Mouse (Mus musculus) heart, postnatal 0 days (tissue): Measurements from ENCODE around the gene Blcap. TPM values are rescaled to one million over a fixed set of nuclear protein-coding genes. Genes with fewer than 3 reads are reported as not detected.

ENCODE experiments used
- ATAC-seq: fragments of 200-750 bp; cut with Nextera tagmentation; 2 replicates; pipeline ENCODE4 v1.8.0; 2017; ENCODE audit warnings: low read depth, moderate number of reproducible peaks, moderate library complexity; ENCODE audit not compliant: insufficient read depth
- DNase-seq: peaks from one replicate; pipeline ENCODE4 v3.0.0-alpha.2; 2016; ENCODE audit warnings: low spot score
- H3K27ac ChIP-seq: fragments of 300-500 bp; sonication (generic); 2 replicates; pipeline ENCODE4 v1.5.1; 2014; ENCODE audit warnings: low read depth, mild to moderate bottlenecking
- H3K27me3 ChIP-seq: fragments of 300-500 bp; sonication (generic); 2 replicates; pipeline ENCODE4 v1.6.1; 2014; ENCODE audit warnings: low read length, mixed read lengths; ENCODE audit not compliant: control insufficient read depth, insufficient read depth
- H3K36me3 ChIP-seq: fragments of 300-500 bp; sonication (generic); replicated peaks from 2 replicates; pipeline ENCODE4 v1.6.1; 2014; ENCODE audit warnings: low read length, mixed read lengths; ENCODE audit not compliant: control insufficient read depth, insufficient read depth
- H3K4me1 ChIP-seq: fragments of 300-500 bp; sonication (generic); 2 replicates; pipeline ENCODE4 v1.6.1; 2014; ENCODE audit warnings: antibody characterized with exemption; ENCODE audit not compliant: control insufficient read depth, insufficient read depth
- H3K4me2 ChIP-seq: fragments of 300-500 bp; sonication (generic); 2 replicates; pipeline ENCODE4 v1.6.1; 2014; ENCODE audit warnings: low read depth, mild to moderate bottlenecking, low read length, moderate library complexity
- H3K4me3 ChIP-seq: fragments of 300-500 bp; sonication (generic); 2 replicates; pipeline ENCODE4 v1.5.1; 2014; ENCODE audit warnings: low read depth, low read length
- H3K9ac ChIP-seq: fragments of 300-500 bp; sonication (generic); replicated peaks from 2 replicates; pipeline ENCODE4 v1.6.1; 2014; ENCODE audit warnings: low read depth, low read length, mixed read lengths
- H3K9me3 ChIP-seq: fragments of 300-500 bp; sonication (generic); replicated peaks from 2 replicates; pipeline ENCODE4 v1.6.1; 2016; ENCODE audit warnings: low read length; ENCODE audit not compliant: control insufficient read depth
- CTCF ChIP-seq: IDR thresholded peaks from 2 replicates; pipeline ENCODE4 v1.5.1; 2016; ENCODE audit warnings: antibody characterized with exemption, control low read depth, low read depth
- EP300 ChIP-seq: IDR thresholded peaks from 2 replicates; pipeline ENCODE4 v1.6.1; 2016; ENCODE audit warnings: antibody characterized with exemption, low read depth
- WGBS: fragments of 180-500 bp; shearing (Covaris S2); extraction: QIAGEN DNeasy Blood & Tissue Kit; methylation state at CpG from one replicate; pipeline ENCODE4 v1.1.7; 2014; 5-methylcytosine and 5-hydroxymethylcytosine counted together
- polyA plus RNA-seq: library from polyadenylated mRNA; unstranded; fragments of >200 nt; fragmentation: Nextera tagmentation; extraction: Ambion mirVana; gene quantifications from 2 replicates; pipeline ENCODE4 v1.2.1, GENCODE M21; 2015
- total RNA-seq: library from RNA; depleted of rRNA; stranded (reverse); fragments of >200 nt; gene quantifications from 2 replicates; pipeline ENCODE4 v1.2.3, GENCODE M21; 2014; ENCODE audit warnings: low replicate concordance

Gene Blcap
- total and polyA plus RNA-seq, 2 experiments from 2014 or later, result 35.5 to 49.5 TPM

DNA sequence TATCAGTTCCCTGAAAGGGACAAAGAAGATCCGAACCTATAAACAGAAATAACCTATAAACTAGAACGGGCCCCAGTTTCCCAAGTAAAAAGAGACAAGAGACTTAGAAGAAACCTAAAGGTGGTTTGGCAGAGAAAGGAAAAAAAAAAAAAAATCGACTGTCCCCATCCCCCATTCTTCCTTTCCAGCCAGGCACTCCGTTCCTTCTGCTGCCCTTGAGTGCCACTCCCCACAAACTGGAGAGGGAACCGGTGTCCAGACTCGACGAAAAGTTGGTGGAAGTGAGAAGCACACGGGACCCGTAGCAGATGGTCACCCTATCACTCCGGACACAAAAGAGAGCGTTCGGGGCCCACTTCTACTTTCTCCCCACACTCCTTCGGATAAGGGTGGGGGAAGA lies 5.6 kb downstream of the Blcap start:
- WGBS, result 4% methylated on average over 13 of the region's 13 CpGs
- DNase-seq, result peak; percentile 38

DNA sequence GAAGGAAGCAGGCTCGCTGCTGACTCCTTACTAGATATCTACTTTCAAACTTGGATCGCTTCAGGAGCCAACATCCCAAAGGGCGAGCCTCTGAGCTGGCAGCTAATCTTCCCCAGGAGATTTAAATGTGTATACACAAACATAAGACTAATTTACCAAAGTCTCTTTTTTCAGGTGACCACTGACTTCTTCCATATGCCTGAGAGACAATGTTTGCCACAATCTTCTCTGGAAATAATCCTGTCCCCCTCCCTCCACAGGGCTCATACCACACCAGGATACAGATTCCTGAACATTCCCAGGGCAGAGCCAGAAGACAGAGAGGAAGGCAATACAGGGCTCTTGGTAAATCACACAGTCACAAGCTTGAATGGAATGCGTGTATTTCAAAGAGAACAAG lies 6.4 kb downstream of the Blcap start:
- DNase-seq, result no peak
- peaks cover 4% of the 10 kb centered on the region; the same call in 1 of the 2 replicates for H3K36me3 ChIP-seq
- peak overlapping the region; percentile 66 for H3K4me2 ChIP-seq
- peaks cover 20% of the 10 kb centered on the region for H3K4me1 ChIP-seq
- no peaks in the 10 kb centered on the region for H3K27me3 ChIP-seq
- H3K9me3 ChIP-seq, result 0 out of 2 replicates have a peak, but pooled peaks cover 4% of the 10 kb centered on the region
- no peak overlapping the region for H3K27ac ChIP-seq
- no peak for ATAC-seq
- no peak for TF ChIP-seq CTCF
- no peak for TF ChIP-seq EP300
- peak overlapping the region; percentile 96 for H3K9ac ChIP-seq
- H3K4me3 ChIP-seq, result peak overlapping the region; percentile 92
- 64% methylated on average over 4 of the region's 4 CpGs for WGBS

More for the DNA sequence above, 5.6 kb downstream of the Blcap start:
- Histone ChIP-seq H3K27ac (peak overlapping the region; percentile 91), H3K4me1 (peaks cover 20% of the 10 kb centered on the region), H3K36me3 (peaks cover 4% of the 10 kb centered on the region; the same call in 1 of the 2 replicates), H3K9ac (peak overlapping the region; percentile 96), H3K4me3 (peak overlapping the region; percentile 92), H3K4me2 (peak overlapping the region; percentile 66), H3K9me3 (no peaks in the 10 kb centered on the region), H3K27me3 (no peaks in the 10 kb centered on the region)
- TF ChIP-seq CTCF (no peak), EP300 (no peak)
- ATAC-seq, result no peak

DNA sequence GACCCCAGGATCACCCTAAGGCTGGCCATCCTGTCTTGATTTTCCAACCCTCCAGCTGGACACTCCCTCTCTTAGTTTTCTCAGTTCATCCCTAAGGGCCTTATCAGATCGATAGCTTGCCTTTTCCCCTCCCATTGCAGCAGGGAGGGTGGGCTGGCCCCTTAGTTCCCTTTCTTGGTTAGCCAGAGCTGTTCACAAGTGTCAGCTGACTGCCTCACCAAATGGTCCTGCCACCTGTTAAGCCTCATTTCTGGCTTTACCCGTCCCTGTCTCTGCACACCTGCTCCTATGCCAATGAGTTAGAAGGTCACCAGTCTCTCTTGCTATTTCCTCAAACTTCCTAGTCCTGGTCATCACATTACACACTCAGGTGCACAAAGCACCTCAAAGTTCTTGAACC lies 8.0 kb downstream of the Blcap start:
- Histone ChIP-seq H3K9ac (no peak overlapping the region), H3K27ac (no peak overlapping the region), H3K4me1 (peaks cover 20% of the 10 kb centered on the region), H3K36me3 (peaks cover 9% of the 10 kb centered on the region; the same call in 1 of the 2 replicates), H3K4me2 (no peak overlapping the region), H3K27me3 (no peaks in the 10 kb centered on the region), H3K9me3 (0 out of 2 replicates have a peak, but pooled peaks cover 5% of the 10 kb centered on the region), H3K4me3 (no peak overlapping the region)
- TF ChIP-seq EP300 (no peak), CTCF (no peak)
- no peak for ATAC-seq
- no peak for DNase-seq
- whole genome bisulfite sequencing, result 71% methylated on average over 2 of the region's 2 CpGs

DNA sequence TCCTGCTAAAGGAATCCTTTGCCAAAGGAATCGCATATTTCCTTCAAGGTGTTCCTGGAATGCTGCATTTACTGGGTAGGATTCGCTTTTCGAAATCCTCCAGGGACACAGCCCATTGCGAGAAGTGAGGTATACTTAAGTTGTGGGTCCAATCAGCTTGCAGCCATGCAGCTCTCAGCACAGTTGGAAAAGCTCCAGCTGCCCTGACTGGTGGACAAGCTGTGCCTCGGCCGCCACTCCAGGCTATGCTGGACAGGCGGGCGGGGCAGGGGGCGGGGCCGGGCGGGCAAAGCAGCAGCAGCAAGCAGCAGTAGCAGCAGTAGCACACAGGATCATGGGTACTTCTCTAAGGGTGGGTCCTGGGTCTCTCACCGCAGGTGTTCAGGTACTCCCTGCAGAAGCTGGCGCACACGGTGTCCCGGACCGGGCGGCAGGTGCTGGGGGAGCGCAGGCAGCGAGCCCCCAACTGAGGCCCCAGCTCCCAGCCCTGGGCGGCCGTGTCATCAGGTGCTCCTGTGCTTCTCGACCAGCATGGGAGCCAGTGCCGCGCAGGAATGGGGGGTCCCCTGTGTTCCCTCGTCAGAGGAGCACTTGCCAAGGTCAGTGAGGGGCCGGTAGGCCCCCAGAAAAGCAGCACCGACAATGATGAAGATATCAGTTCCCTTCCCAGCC lies 9.8 kb downstream of the Blcap start:
- Histone ChIP-seq H3K27me3 (no peaks in the 10 kb centered on the region), H3K36me3 (peaks cover 20% of the 10 kb centered on the region; the same call in 1 of the 2 replicates), H3K9me3 (0 out of 2 replicates have a peak, but pooled peaks cover 5% of the 10 kb centered on the region), H3K4me2 (peak overlapping the region; percentile 62), H3K4me3 (peak overlapping the region; percentile 39), H3K4me1 (peaks cover 14% of the 10 kb centered on the region; the same call in 1 of the 2 replicates), H3K9ac (no peak overlapping the region), H3K27ac (no peak overlapping the region)
- ATAC-seq, result peak; percentile 85
- DNase-seq, result peak; percentile 84
- 46% methylated on average over 26 of the region's 27 CpGs for WGBS
- TF ChIP-seq EP300, result no peak
- TF ChIP-seq CTCF, result no peak

DNA sequence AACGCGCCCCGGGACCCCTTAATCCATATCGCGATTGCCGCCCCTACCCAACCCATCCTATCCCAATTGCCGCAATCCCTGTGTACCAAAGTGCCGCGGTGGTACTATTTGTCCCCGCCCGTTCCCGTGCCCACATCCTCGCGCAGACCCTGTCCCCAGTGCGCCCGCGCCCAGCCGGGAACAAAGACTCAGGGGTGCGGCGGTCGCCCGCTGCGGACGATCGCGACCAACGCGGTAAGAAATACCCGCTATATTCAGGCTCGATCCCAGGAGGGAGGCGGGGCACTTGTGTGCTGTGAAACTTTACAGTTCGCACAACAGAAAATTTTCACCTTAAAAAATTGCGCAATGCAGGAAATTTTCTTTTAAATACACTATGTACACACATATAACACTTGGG lies 10.8 kb downstream of the Blcap start:
- 0 out of 2 replicates have a peak, but pooled peaks cover 5% of the 10 kb centered on the region for H3K9me3 ChIP-seq
- peaks cover 20% of the 10 kb centered on the region; the same call in 1 of the 2 replicates for H3K36me3 ChIP-seq
- ATAC-seq (no peak), DNase-seq (no peak)
- 43% methylated on average over 33 of the region's 33 CpGs for WGBS
- H3K4me1 ChIP-seq, result peaks cover 14% of the 10 kb centered on the region; the same call in 1 of the 2 replicates
- TF ChIP-seq CTCF, result no peak
- no peak for TF ChIP-seq EP300
- no peak overlapping the region for H3K27ac ChIP-seq
- H3K9ac ChIP-seq, result no peak overlapping the region
- H3K4me3 ChIP-seq, result peak overlapping the region; percentile 39
- H3K4me2 ChIP-seq, result peak overlapping the region; percentile 62
- no peaks in the 10 kb centered on the region for H3K27me3 ChIP-seq
